Mouse (Mus musculus) liver, postnatal 0 days (tissue): ENCODE measurements at regions not wholly inside any gene's neighbourhood (a gene's known extent, or its start where the extent isn't known, plus 50 kb on each side); places are given as distances from the start of the nearest gene placed in this dataset.

ENCODE experiments used
- ATAC-seq: fragments of 200-750 bp; cut with Nextera tagmentation; 2 replicates; pipeline ENCODE4 v1.8.0; 2017; ENCODE audit warnings: mild to moderate bottlenecking, moderate library complexity
- DNase-seq: peaks from one replicate; pipeline ENCODE4 v3.0.0-alpha.2; 2016
- H3K27ac ChIP-seq: fragments of 300-500 bp; sonication (generic); 2 replicates; pipeline ENCODE4 v1.5.1; 2014; ENCODE audit warnings: antibody characterized with exemption, moderate library complexity, mild to moderate bottlenecking, low read depth
- H3K27me3 ChIP-seq: fragments of 300-500 bp; sonication (generic); 2 replicates; pipeline ENCODE4 v1.6.1; 2014; ENCODE audit warnings: low read length, control low read depth, mixed read lengths; ENCODE audit not compliant: insufficient read depth
- H3K36me3 ChIP-seq: fragments of 300-500 bp; sonication (generic); replicated peaks from 2 replicates; pipeline ENCODE4 v1.6.1; 2014; ENCODE audit warnings: mild to moderate bottlenecking, control low read depth, low read length, moderate library complexity, mixed read lengths; ENCODE audit not compliant: insufficient read depth
- H3K4me1 ChIP-seq: fragments of 300-500 bp; sonication (generic); 2 replicates; pipeline ENCODE4 v1.6.1; 2014; ENCODE audit warnings: antibody characterized with exemption, mild to moderate bottlenecking, control low read depth; ENCODE audit not compliant: insufficient read depth
- H3K4me2 ChIP-seq: fragments of 300-500 bp; sonication (generic); 2 replicates; pipeline ENCODE4 v1.6.1; 2014; ENCODE audit warnings: low read depth, mild to moderate bottlenecking, low read length, moderate library complexity, mixed read lengths
- H3K4me3 ChIP-seq: fragments of 300-500 bp; sonication (generic); 2 replicates; pipeline ENCODE4 v1.5.1; 2014; ENCODE audit warnings: low read depth, low read length
- H3K9ac ChIP-seq: fragments of 300-500 bp; sonication (generic); replicated peaks from 2 replicates; pipeline ENCODE4 v1.6.1; 2014; ENCODE audit warnings: mild to moderate bottlenecking, moderate library complexity
- H3K9me3 ChIP-seq: fragments of 300-500 bp; sonication (generic); 2 replicates; pipeline ENCODE4 v1.6.1; 2016; ENCODE audit warnings: mild to moderate bottlenecking, control low read depth, low read length, mixed read lengths
- CTCF ChIP-seq: sonication (generic); IDR thresholded peaks from 2 replicates; pipeline ENCODE4 v1.5.1; 2016; ENCODE audit warnings: antibody characterized with exemption, low read depth
- EP300 ChIP-seq: IDR thresholded peaks from 2 replicates; pipeline ENCODE4 v1.6.1; 2016; ENCODE audit warnings: antibody characterized with exemption, low read depth, mild to moderate bottlenecking
- WGBS: fragments of 180-500 bp; shearing (Covaris S2); extraction: QIAGEN DNeasy Blood & Tissue Kit; methylation state at CpG from one replicate; pipeline ENCODE4 v1.1.7; 2014; ENCODE audit not compliant: insufficient replicate concordance; 5-methylcytosine and 5-hydroxymethylcytosine counted together

DNA sequence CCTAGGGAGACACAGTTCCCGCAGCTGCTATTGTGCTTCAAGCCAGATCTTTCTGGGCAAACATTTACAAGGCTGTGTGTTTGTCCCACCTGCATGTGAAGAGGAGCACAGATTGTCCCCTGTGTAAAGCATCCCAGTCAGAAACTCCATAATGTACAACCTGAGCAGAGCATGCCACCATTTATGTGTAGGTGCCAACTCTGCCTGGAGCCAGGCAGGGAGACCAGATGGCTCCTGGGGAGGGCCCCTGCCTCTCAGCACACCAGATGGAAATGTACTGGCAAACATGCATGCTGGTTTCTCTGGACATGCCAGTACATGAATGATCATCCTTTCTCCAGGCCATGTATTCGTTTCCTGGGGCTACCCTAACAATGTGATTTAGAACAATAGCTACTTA lies 98.6 kb upstream of the Foxp3 start:
- Histone ChIP-seq H3K4me3 (no peak overlapping the region), H3K4me2 (no peak overlapping the region), H3K27ac (no peak overlapping the region), H3K27me3 (no peaks in the 10 kb centered on the region), H3K4me1 (no peaks in the 10 kb centered on the region), H3K9me3 (no peaks in the 10 kb centered on the region), H3K9ac (no peak overlapping the region), H3K36me3 (no peaks in the 10 kb centered on the region)
- 52% methylated on average over 2 of the region's 2 CpGs for WGBS
- ATAC-seq (no peak), DNase-seq (no peak)
- TF ChIP-seq CTCF (no peak), EP300 (no peak)

DNA sequence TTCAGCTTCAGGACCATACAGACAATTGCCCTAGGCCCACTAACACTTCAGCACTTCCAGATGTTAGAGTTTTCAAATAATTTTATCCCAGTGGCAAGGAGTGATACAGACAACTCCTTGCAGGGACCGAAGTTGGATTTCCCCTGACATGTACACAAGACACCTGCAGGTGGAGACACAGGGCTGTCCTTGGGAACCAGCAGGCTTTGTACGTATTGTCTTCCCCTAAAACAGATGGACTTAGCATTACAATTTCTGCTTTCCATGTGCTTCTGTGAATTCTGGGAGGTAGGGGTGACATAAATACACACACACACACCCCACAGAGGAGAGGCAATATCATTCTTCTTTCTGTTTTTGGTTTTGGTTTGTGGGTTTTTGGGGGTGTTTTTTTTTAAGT lies 98.2 kb upstream of the Usp27x start:
- no peaks in the 10 kb centered on the region for H3K36me3 ChIP-seq
- no peak overlapping the region for H3K4me3 ChIP-seq
- H3K9me3 ChIP-seq = no peaks in the 10 kb centered on the region
- no peak for ATAC-seq
- no peaks in the 10 kb centered on the region for H3K27me3 ChIP-seq
- no peak overlapping the region for H3K9ac ChIP-seq
- 26% methylated on average over 2 of the region's 2 CpGs for WGBS
- DNase-seq = peak; percentile 19
- H3K4me2 ChIP-seq = no peak overlapping the region
- H3K27ac ChIP-seq = no peak overlapping the region
- no peaks in the 10 kb centered on the region for H3K4me1 ChIP-seq
- no peak for TF ChIP-seq EP300
- TF ChIP-seq CTCF = peak; percentile 57

GRCm38 (mm10) chrX:7469801-7470200 lies 94.2 kb upstream of the Usp27x start:
- Histone ChIP-seq H3K9ac (no peak overlapping the region), H3K4me2 (no peak overlapping the region), H3K4me3 (no peak overlapping the region), H3K4me1 (no peaks in the 10 kb centered on the region), H3K27me3 (0 out of 2 replicates have a peak, but pooled peaks cover 2% of the 10 kb centered on the region), H3K27ac (no peak overlapping the region), H3K9me3 (no peaks in the 10 kb centered on the region), H3K36me3 (no peaks in the 10 kb centered on the region)
- DNase-seq = no peak
- TF ChIP-seq EP300 = no peak
- no peak for TF ChIP-seq CTCF
- ATAC-seq = no peak
- WGBS = 63% methylated on average over 1 of the region's 1 CpGs

DNA sequence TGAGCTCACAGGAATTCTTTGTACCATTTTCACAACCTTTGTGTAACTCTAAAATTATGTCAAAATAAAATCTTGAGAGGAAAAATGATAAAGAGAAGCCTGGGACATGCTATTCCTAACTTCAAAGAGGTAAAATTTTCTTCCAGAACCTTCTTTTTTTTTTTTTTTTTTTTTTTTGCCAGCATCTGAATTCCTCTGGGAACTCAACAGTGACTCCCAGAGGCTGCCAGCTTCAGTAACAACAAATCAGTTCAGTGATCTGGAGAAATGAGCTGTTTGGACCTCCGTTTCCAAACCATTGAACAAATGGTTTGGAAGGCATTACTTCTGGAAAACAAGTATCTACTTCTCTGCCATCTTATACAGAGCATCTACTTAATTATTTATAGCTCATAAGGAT lies 92.4 kb upstream of the Usp27x start:
- TF ChIP-seq EP300 = no peak
- TF ChIP-seq CTCF = peak; percentile 24; the same call in 1 of the 2 replicates
- H3K27ac ChIP-seq = no peak overlapping the region
- no peak overlapping the region for H3K4me3 ChIP-seq
- 0 out of 2 replicates have a peak, but pooled peaks cover 2% of the 10 kb centered on the region for H3K27me3 ChIP-seq
- no peak overlapping the region for H3K4me2 ChIP-seq
- no peaks in the 10 kb centered on the region for H3K9me3 ChIP-seq
- H3K4me1 ChIP-seq = no peaks in the 10 kb centered on the region
- no peaks in the 10 kb centered on the region for H3K36me3 ChIP-seq
- no peak for DNase-seq
- no peak overlapping the region for H3K9ac ChIP-seq
- ATAC-seq = no peak
- WGBS = 63% methylated on average over 1 of the region's 1 CpGs

GRCm38 (mm10) chrX:7456851-7457250 lies 81.2 kb upstream of the Usp27x start:
- no peaks in the 10 kb centered on the region for H3K27me3 ChIP-seq
- TF ChIP-seq CTCF (no peak), EP300 (no peak)
- WGBS = 82% methylated on average over 4 of the region's 4 CpGs
- no peak for ATAC-seq
- DNase-seq = no peak
- H3K4me2 ChIP-seq = no peak overlapping the region
- no peaks in the 10 kb centered on the region for H3K36me3 ChIP-seq
- H3K4me1 ChIP-seq = no peaks in the 10 kb centered on the region
- no peak overlapping the region for H3K27ac ChIP-seq
- H3K9ac ChIP-seq = no peak overlapping the region
- H3K4me3 ChIP-seq = no peak overlapping the region
- no peaks in the 10 kb centered on the region for H3K9me3 ChIP-seq

- no peaks in the 10 kb centered on the region for H3K27me3 ChIP-seq
- no peaks in the 10 kb centered on the region for H3K36me3 ChIP-seq
- H3K9me3 ChIP-seq = no peaks in the 10 kb centered on the region
- no peak overlapping the region for H3K9ac ChIP-seq
- ATAC-seq (no peak), DNase-seq (no peak)
- no peaks in the 10 kb centered on the region for H3K4me1 ChIP-seq
- no peak for TF ChIP-seq EP300
- TF ChIP-seq CTCF = no peak
- WGBS = 83% methylated on average over 3 of the region's 3 CpGs
- H3K4me2 ChIP-seq = no peak overlapping the region
- no peak overlapping the region for H3K27ac ChIP-seq
- H3K4me3 ChIP-seq = no peak overlapping the region
Observed at GRCm38 (mm10) chrX:7445035-7445434, 69.4 kb upstream of the Usp27x start.

GRCm38 (mm10) chrX:7444583-7444982 lies 69.0 kb upstream of the Usp27x start:
- H3K27me3 ChIP-seq = no peaks in the 10 kb centered on the region
- 47% methylated on average over 6 of the region's 6 CpGs for WGBS
- TF ChIP-seq CTCF (no peak), EP300 (no peak)
- ATAC-seq (no peak), DNase-seq (no peak)
- no peak overlapping the region for H3K4me3 ChIP-seq
- H3K27ac ChIP-seq = peak overlapping the region; percentile 78
- H3K4me2 ChIP-seq = no peak overlapping the region
- no peak overlapping the region for H3K9ac ChIP-seq
- H3K9me3 ChIP-seq = no peaks in the 10 kb centered on the region
- no peaks in the 10 kb centered on the region for H3K36me3 ChIP-seq
- no peaks in the 10 kb centered on the region for H3K4me1 ChIP-seq
